Mouse (Mus musculus): ENCODE measurements around the gene Emp3. TPM values are rescaled to one million over a fixed set of nuclear protein-coding genes. Genes with fewer than 3 reads are reported as not detected.
"Not testable (repeated sequence)": the region's sequence is repeated elsewhere in the genome, so short reads cannot be mapped to it uniquely, and the experiment has no call there.

Gene Emp3
- total RNA-seq, 1 experiment from 2014 or later = 192 TPM

DNA sequence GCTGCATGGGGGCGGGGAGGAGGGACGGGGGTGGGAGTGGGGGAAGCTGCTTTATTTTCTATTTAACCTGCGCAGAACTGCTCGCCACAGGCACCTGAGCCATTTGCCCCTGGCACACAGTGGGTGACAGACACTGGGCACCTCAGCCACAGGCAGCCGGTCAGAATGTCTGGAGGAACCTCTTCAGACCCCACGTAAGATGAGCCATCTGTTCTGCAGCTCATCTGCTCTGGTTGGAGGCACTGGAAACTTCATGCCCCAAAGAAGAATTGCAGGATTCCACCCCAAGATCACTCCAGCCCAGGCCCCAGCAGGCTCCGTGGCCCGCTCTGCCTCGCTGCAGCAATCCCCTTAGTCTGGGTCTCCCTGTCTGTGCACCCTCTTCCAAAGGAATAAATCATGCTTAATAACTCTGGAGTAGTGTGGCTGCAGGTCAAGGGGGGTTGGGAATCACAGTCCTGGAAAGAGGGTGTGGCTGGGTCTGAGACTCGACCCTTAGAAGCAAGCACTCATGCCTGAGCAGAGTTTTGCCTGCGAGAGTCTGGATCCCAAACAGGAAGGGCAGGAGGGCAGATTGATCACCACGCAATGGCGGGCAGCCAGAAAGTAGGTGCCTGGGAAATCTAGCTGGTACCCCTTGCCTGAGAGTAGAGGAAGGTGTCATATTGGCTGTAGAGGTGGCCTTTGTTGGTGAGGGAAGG, 4.0 kb downstream of the Emp3 start:
- ATAC-seq (ENCODE audit: extremely low read depth, insufficient number of reproducible peaks, low FRiP score, poor library complexity, severe bottlenecking) = no peak

DNA sequence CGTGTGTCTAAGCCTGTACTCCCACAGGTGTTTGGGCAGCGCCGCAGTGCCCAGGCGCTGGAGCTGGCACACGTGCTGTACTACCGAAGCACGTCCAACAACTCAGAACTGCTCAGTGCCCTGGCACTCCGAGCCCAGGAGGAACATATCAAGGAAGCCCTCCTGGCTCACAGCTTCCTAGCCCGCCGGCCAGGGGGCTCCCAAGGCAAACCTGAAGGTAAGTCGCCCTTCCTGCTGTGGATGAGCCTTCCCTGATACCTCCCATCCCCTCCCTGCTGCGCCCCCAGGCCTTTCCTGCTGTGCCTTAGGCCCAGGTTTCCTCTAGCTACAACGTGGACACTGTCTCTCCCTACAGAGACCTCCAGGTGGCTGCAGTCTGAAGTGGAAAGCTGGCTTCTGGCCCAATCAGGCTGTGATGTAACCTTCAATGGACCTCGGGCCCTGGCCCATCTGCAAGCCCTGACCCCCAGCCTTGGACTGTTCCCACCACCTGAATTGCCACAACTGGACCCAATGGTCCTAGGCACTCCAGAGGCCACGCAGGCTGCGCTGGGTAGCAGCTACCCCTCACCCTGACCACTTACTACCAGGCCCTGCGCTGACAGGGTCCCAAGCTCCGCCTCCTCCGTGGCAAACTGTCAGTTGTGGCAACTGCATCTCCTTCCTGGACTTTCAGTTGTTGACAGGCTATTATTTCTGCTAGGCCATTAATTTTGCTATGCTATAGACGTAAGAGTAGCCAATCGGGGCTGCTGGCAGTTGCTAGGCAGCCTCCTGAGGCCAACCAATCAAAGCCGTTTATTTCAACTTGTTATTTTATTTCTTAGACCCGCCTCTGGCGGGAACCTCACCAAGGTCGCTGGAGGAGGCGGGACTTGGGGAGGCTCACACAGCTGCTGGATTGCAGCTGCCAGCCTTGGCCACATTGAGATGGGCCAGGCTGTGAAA, 4.9 kb downstream of the Emp3 start:
- ATAC-seq (ENCODE audit: extremely low read depth, insufficient number of reproducible peaks, low FRiP score, poor library complexity, severe bottlenecking) = peak; percentile 58

DNA sequence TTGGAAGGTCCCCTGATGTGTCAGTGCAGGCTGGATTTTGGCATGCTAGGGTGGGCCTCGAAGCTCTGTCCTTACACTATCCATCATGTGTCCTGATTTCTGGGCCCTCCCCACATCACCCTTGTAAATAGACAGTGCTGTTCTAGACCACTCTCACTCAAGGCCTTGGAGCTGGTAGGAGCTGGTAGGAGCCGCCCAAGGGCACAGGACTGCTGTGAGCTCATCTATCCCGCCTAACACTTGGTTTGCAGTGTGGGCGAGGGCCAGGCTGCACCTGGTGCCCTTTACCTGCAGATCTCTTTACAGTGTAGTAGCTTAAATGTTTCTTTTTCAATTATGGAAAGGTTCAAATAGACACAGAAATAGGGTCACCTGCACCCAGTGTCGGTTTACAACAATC, 6.2 kb downstream of the Emp3 start:
- ATAC-seq (ENCODE audit: extremely low read depth, insufficient number of reproducible peaks, low FRiP score, poor library complexity, severe bottlenecking) = no peak

DNA sequence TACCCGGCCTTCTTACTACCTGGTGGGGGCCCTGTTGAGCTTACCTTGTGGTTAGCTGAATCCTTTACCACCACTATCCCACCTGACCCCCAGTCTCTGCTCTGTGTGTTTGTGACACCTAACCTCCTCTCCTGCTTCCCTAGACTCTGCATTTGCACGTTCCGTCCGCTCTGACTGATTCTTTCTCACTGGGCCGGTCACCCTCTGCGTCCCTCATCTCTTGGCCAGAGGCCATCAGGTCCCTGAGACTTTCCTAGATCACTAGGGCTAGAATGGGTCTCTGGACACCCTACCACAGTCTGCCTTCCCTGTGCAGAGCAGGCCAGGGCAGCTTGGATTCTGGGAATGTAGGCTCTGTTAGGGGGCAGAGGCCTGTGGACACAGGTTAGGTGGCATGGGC, 7.1 kb downstream of the Emp3 start:
- ATAC-seq (ENCODE audit: extremely low read depth, insufficient number of reproducible peaks, low FRiP score, poor library complexity, severe bottlenecking) = no peak

DNA sequence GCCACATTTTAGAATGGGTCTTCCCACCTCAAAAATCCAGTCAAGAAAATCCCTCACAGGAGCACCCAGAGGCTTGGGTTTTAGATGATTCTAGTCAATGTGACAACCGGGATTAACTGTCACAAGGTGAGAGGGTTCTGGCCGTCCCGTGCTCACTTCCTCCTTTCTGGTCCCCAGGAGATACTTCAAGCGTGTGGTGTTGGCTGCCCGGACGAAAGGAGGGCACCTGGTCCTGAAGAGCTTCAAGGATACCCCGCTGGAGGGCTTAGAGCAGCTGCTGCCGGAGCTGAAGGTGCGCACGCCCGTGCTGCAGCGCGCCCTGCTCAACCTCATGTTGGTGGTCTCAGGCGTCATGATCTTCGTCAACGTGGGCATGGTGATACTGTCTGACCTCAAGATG, 12.1 kb downstream of the Emp3 start:
- ATAC-seq (ENCODE audit: extremely low read depth, insufficient number of reproducible peaks, low FRiP score, poor library complexity, severe bottlenecking) = no peak

DNA sequence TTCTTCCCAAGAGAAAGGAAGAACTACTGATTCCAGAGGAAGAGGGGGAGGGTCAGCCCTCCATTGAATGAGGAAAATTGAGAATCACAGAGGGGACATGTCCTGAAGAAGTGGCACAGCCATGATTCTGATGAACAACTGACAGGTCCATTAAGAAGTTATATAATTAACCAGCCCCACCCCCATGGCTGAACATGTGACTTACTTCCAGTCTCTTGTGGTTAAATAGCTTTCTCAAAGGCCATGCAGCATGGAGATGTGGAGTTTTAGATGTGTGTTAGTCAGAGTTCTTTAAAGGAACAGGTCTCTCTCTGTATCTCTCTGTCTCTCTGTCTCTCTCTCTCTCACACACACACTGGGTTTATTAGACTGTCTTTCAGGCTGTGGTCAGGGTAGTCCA, 12.8 kb downstream of the Emp3 start:
- no peak for ATAC-seq (ENCODE audit: extremely low read depth, insufficient number of reproducible peaks, low FRiP score, poor library complexity, severe bottlenecking)

DNA sequence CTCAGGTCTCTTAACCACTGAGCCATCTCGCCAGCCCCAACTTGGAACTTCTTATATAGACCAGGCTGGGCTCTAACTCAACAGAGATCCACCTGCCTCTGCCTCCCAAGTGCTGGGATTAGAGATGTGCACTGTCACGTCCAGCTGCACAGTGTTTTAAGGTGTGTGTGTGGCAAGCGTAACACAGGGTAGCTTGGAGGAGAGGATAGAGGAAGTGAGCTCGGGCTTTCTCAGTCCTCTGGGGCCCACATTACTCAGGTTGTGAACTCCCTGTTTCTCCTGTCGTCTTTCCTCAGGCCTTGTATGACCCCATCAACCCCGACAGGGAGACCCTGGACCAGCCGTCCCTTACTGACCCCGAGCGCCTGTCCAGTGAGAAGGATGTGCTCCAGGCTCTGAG, 14.6 kb downstream of the Emp3 start:
- ATAC-seq (ENCODE audit: extremely low read depth, insufficient number of reproducible peaks, low FRiP score, poor library complexity, severe bottlenecking) = 0 out of 2 replicates have a peak, but pooled peaks have one; percentile 36

DNA sequence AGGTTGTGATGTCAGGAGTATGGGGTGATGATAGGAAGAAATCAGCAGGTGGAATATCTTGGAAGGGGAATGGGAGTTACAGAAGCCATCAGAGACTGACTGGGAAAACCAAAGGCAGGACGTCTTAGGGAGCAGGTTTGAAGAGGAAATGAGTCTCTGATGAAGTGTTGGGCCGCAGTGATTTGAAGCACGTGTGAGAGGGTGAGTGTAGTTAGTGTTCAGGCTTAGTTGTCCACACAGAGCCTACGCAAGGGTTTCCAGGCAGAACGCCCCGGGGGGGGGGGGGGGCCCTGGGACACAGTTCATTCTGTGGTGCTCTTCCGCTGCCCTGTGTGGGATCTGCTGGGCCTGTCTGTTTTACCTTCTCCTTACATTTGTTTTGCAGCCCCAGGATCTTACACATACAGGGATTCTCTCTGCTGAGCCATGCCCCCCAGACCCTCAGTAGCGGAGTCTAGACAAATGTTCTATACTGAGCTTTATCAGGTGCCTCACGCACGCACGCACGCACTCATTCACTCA, 18.7 kb downstream of the Emp3 start:
- ATAC-seq (ENCODE audit: extremely low read depth, insufficient number of reproducible peaks, low FRiP score, poor library complexity, severe bottlenecking) = no peak

DNA sequence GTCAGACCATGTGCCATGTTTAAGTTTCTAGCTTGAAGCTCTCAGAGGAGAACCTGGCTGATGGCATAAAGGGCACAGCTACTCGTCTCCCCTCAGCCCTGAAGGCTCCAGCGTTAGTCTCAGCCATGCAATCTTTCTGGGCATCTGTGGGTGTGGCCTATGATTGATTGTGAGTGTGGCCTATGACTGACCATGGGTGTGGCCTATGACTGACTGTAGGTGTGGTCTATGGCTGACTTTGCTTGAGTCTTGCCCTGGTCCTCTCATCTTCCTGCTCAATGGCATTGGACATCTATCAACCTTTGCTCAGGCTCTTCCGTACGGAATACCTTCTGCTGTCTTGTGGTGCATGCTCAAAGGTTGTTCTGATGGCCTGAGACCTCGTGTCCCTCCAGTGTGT, 19.6 kb downstream of the Emp3 start:
- ATAC-seq (ENCODE audit: extremely low read depth, insufficient number of reproducible peaks, low FRiP score, poor library complexity, severe bottlenecking) = no peak

DNA sequence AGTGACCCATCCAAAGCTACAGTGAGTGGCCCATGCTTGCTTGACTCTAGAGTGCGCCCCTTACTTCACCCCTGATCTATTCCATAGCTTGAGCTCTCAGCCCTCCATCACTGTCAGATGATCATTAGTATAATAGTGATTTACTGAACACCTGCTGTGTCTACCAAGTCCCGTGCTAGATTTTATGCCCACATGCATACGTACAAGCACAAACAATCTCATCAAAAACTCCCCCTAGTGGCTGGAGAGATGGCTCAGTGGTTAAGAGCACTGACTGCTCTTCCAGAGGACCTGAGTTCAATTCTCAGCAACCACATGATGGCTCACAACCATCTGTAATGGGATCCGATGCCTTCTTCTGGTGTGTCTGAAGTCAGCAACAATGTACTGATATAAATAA, 23.1 kb downstream of the Emp3 start:
- ATAC-seq (ENCODE audit: extremely low read depth, insufficient number of reproducible peaks, low FRiP score, poor library complexity, severe bottlenecking) = peak; percentile 24; the same call in 1 of the 2 replicates

DNA sequence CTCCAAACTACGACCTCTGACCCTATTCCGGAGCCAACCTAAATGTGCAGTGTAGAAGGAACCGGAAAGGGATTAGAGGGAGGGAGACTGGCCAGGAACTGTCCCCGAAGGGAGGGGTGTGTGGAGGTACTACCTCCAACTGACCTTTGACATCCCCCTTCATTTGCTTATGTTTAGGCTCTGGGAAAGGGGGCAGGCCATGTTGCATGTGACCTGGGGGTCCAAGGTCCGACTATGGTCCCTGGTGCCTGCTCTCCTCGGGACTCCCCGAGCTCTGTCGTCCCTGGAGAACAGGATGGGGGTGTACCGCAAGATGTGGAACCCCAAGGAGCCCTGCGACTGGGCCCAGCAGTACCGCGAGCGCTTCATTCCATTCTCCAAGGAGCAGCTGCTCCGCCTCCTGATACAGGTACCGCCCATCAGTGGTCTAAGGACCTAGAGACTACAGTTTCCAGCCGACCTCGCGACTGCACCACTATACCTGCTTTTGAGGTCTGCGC, 23.9 kb downstream of the Emp3 start:
- no peak for ATAC-seq (ENCODE audit: extremely low read depth, insufficient number of reproducible peaks, low FRiP score, poor library complexity, severe bottlenecking)

DNA sequence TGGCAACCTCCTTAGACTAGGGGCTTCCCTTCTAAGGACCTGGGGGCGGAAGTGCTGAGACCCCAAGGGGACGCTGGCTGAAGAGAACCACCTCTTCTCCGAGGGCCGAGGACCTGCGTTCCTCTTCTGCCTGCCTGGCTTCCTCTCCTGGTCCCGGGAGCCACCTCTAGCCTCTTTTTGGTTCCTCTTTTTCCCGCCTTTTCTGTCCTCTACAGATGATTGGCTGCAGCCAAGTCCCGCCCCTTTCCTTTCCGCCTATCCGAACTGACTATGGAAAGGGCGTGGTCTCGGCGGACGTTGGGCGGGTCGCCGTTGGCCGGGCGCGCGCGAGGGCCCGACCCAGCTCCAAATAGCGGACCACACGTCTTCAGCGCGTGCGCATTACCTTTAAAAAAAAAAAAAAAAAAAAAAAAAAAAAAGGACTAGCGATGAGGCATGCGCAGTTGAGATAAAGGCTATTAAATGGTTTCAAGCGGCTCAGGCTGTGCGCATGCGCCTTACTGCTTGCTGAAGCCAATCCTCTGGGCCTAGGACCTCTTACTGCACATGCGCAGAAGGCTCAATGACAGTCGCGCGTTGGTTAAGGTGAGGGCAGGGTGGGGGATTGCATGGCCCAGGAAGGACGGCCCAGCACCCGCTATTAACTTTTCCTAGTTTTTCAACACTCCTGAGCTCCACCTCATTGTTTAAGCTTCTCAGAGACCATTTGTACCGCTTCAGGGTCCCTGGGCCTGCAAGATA, 24.5 kb downstream of the Emp3 start, which contains the start of the genes Syngr4 and Tmem143:
Gene Syngr4 (minus strand): TSS at position 198 of the 741 bp plus-strand sequence.
Gene Tmem143 (plus strand): TSS at position 425 of the 741 bp plus-strand sequence.
- peak; percentile 83 for ATAC-seq (ENCODE audit: extremely low read depth, insufficient number of reproducible peaks, low FRiP score, poor library complexity, severe bottlenecking)

DNA sequence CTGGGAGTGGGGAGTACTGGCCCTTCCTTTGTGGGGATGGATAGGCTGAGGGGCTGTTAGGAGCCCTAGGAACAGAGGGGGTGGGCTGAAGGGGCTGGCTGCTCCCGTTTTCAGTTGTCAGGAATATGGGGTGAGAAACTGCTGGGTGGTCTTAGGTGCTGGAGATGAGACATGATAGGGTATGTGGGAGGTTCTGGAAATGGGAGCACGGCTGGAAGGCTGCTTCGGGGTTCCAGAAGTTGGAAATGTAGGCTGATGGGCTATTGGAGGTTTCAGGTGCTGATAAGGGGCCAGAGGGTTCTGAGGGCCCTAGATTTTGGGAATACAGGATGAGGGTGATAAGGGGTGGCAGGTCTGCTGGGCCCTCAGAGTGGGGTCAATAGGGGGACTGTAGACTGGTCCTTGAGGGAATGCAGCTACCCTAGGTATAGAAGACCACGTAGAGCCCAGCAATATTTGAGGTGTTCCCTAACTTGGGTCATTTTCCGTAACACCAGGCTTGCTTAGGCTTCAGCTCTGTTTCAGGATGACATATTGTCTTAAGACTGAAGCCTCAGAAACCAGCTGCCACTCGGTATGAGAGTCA, 25.2 kb downstream of the Emp3 start:
- no peak for ATAC-seq (ENCODE audit: extremely low read depth, insufficient number of reproducible peaks, low FRiP score, poor library complexity, severe bottlenecking)

DNA sequence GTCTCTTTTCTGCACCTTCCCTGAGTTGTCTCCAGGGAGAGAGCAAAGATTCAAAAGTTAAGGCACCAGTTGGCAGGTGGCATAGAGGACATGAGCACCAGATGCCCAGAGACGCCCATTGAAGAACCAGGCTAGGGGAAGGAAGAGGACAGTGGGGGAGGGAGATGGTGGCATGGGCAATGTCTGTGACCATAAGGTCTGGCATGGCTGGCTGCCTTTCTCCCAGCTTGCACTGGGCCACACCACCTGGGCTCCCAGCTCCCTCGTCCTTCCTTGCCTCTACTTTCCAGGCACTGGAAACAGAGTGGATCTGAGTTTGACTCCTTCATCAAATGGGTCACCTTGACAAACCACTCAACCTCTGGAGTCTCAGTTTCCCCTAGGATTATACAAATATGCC, 28.6 kb downstream of the Emp3 start:
- ATAC-seq (ENCODE audit: extremely low read depth, insufficient number of reproducible peaks, low FRiP score, poor library complexity, severe bottlenecking) = no peak

DNA sequence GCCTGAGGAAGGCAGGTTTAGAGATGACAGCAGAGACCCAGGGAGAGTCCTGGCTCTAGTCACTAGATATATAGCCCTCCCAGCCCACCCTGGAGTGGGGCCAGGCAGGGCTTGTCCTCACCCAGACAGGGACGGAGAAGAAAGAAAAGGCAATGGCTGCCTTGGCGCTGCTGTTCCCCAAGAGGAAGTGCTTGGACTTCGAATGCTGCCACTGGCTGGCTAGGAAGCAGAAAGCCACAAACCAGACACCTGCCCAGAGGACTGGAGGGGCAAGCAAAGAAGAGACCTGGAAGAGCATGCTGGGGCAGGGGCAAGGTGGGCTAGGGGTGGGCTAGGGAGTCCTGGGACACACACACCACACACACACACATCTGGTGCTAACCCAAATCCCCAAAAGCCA, 34.0 kb downstream of the Emp3 start:
- no peak for ATAC-seq (ENCODE audit: extremely low read depth, insufficient number of reproducible peaks, low FRiP score, poor library complexity, severe bottlenecking)

DNA sequence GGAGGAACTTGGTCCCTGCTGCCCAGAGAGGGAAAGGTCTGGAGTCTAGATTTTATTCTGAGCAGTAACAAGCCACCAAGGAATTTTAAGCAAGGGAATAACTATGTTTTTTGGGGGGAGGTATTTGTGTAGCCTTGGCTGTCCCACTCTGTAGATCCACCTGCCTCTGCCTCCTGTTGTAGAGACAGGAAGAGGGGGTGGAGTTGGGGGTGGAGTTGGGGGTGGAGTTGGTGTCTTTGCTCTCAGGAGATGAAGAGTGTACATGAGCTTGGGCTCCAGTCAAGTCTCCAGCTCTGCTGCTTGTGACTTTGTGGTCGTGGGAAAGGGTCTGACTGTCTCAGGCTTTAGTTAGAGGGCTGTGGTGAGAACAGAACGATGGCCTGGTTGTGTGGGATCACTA, 40.2 kb downstream of the Emp3 start:
- no peak for ATAC-seq (ENCODE audit: extremely low read depth, insufficient number of reproducible peaks, low FRiP score, poor library complexity, severe bottlenecking)

DNA sequence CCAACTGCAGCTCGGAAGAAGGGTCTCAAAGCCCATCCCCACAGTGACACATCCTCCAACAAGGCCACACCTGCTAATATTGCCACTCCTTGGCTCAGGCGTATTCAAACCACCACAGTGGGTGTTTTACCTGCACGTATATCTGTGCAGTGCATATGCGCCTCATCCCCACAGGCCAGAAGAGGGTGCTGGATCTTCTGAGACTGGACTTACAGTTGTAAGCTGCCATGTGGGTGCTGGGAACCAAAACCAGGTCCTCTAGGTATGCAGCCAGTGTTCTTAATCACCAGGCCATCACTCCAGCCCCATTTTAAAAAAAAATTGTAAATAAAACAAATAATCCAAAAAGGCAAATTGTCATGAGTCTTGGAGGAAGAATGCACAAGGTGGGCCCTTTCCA, 40.7 kb downstream of the Emp3 start:
- no peak for ATAC-seq (ENCODE audit: extremely low read depth, insufficient number of reproducible peaks, low FRiP score, poor library complexity, severe bottlenecking)

DNA sequence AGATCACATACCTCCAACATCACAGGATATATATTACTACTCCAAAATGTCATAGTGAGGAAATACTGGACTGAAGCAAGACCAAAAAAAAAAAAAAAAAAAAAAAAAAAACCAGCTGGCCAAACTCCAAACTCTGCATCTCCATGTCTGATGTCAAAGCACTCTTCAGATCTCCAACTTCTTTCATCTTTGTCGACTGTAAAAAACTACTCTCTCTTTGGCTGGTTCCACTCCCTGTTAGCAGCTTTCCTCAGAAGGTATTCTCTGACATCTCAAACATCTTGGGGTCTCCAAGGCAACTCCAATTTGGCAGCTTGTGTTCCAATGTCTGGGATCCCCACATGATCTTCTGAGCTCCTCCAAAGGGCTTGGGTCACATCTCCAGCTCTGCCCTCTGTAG, 42.9 kb downstream of the Emp3 start, which contains the start of gene Grin2d:
Gene Grin2d (minus strand): TSS at position 101 of the 400 bp plus-strand sequence.
- not testable (repeated sequence) for ATAC-seq (ENCODE audit: extremely low read depth, insufficient number of reproducible peaks, low FRiP score, poor library complexity, severe bottlenecking)

DNA sequence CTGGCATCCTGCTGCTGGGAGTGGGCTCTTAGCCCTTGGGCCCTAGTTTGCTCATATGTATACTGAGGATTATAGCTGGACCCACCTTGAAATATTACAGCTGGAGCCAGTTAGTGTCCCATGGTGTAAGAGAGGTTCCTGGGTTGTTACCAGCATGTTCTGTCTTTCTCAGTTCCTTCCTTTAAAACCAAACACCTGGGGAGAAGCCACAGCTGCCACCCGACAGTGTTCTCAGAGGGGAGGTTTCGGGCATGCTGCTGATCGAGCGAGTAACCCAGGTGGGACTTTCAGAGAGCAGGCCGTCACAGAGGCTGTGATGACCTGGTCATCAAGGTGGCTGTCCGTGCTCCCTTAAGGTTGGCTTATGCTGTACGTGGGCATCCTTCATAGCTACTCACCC, 44.3 kb downstream of the Emp3 start:
- no peak for ATAC-seq (ENCODE audit: extremely low read depth, insufficient number of reproducible peaks, low FRiP score, poor library complexity, severe bottlenecking)
